Mouse (Mus musculus) B cell, adult 2 months (primary cell): ENCODE data around the gene Meltf.
A peak's percentile ranks its signal among the peaks of the same experiment; 100 is the strongest.
"Not testable (repeated sequence)": the region's sequence is repeated elsewhere in the genome, so short reads cannot be mapped to it uniquely, and the experiment has no call there.

Source experiments
- DNase-seq, 2 experiments: peaks; one replicate each; pipeline ENCODE4 v3.0.0; 2022

Meltf gene

DNA sequence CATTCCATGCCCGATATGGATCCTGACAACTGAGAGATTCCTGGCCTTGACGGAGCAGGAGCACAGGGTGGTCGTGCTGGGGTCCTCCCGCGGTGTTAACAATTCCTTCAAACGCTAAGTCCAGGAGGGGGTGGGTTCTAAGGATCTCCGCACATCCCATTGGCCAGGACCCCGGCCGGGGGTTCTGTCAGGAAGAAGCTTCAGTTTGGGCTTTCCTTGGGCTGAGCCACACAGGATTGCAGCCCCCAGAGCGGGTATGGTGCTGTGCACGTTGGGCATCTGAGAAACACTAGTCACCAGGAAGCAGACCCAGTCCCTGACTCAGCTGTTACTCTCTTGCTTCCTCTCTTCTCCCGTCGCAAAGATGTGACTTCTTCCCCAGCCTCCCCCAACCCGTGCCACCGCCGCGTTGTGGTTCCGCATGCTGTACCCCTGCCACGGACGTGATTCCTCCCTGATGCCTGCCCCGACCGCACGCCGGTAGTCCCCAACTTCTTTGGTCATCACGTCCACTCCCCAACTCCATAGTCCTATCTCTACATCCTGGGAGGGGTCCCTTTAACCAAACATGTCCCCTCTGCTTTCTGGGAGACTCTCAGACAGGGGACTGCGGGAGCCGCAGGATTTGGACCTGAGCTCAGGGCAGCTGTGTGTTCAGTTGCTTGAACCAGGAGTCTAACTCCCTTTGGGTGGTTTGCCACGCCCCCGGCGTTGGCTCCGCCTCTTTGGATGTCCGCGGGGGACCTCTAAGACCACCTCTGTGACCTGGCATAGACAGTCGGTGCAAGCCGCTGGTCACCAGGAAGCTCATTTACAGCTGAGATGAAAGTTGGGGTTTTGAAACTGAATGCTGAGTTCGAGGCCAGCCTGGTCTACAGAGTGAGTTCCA lies 56.7 kb downstream of the Meltf start:
- peak; percentile 42 to 44 for DNase-seq

- DNase-seq, result peak in 1 of 2 experiments; percentile 18
Measured at GRCm38 (mm10) chr16:31936568-31936967, 58.0 kb downstream of the Meltf start.

GRCm38 (mm10) chr16:31938856-31939255 lies 60.2 kb downstream of the Meltf start:
- no peak for DNase-seq

DNA sequence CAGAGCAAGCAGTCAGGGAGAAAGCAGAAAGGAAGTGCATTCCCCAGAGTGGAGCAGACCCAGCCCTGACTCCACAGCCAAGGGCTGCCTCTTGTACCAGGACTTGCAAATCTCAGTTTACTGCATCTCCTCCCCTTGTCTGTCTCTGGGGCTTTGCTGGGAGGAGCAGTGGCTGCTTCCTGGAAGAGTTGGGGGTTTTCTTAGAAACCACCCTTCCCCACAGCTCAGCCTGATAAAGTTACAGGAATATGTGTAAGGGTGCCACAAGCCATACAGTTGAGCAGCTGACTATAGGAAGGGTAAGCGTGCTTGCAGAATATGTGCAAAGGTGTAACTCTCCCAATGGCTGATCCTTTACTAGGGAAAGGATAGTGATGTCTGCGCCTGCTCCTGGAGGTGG lies 62.0 kb downstream of the Meltf start:
- DNase-seq, result no peak

DNA sequence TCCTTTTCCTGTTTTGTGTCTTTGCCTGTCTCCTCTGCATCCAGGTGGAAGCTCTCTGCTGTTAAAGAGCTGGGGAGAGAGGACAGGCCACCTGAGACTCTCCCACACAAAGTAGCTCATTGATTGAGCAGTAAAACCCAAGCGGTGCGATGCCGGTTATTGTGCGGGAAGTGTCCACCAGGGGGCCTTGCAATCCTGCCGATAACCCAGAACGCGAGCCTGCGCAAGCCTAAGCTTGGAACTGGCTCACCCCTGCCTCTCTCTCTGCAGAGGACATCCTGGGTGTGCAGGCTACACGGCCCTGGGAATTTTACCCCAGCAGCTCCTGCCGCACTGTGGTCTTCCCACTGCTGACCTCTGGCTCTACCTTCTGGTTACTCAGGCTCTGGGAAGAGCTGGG lies 65.4 kb downstream of the Meltf start:
- peak; percentile 86 to 87 for DNase-seq

GRCm38 (mm10) chr16:31944698-31945255 lies 66.2 kb downstream of the Meltf start:
- no peak for DNase-seq

DNA sequence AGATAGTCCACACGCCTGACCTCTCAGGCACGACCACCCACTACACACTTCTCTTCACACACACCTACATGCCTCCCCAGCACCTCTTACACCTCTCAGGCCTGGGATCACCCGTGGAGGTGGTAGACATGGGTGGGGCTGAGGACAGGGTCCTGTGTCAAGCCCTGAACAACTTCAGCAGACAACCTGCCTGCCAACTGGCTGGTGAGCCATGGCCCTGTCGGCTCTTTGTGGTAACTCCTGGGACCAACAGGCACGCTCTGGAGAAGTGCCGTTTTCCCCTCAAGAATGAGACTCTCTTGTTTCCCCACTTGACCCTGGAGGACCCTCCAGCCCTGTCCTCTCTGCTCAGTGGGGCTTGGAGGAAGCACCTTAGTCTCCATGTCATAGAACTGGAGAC lies 66.8 kb downstream of the Meltf start:
- DNase-seq, result no peak

GRCm38 (mm10) chr16:31945986-31946385 lies 67.4 kb downstream of the Meltf start:
- DNase-seq, result not testable (repeated sequence)

DNA sequence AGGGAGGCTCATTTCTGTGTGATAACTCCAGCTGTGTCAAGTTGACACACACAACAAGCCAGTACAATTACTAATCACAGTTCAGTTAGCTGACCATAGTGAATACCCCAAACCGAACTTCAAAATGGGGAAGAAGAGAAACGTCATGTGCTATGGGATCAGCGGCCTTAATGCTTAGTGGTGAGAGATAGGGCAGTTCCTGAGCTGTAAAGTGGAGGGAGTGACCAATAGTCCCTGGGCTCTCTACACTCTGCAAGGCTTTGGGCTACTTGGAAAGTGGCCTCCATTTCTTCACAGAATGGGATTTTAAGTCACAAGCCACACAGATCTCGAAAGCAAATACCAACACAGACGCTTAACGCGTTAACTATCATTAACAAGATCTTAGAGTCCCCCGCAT lies 68.7 kb downstream of the Meltf start:
- DNase-seq, result no peak

GRCm38 (mm10) chr16:31947901-31948316 lies 69.3 kb downstream of the Meltf start:
- no peak for DNase-seq

- DNase-seq, result peak; percentile 98
Measured at GRCm38 (mm10) chr16:31948345-31948774, 69.8 kb downstream of the Meltf start, which contains the start of the genes 0610012G03Rik and Ncbp2. 0610012G03Rik (minus strand) TSS chr16:31948494. Ncbp2 (plus strand) TSS chr16:31948513.
